Mouse (Mus musculus) cerebellum, postnatal 10 days (tissue): Measurements from ENCODE around the gene H6pd.

Experiments
- DNase-seq, 2 experiments: peaks; one replicate each; pipeline ENCODE4 v3.0.0; 2021; ENCODE audit warnings: mixed read lengths in 2 of 2

Gene H6pd

DNA sequence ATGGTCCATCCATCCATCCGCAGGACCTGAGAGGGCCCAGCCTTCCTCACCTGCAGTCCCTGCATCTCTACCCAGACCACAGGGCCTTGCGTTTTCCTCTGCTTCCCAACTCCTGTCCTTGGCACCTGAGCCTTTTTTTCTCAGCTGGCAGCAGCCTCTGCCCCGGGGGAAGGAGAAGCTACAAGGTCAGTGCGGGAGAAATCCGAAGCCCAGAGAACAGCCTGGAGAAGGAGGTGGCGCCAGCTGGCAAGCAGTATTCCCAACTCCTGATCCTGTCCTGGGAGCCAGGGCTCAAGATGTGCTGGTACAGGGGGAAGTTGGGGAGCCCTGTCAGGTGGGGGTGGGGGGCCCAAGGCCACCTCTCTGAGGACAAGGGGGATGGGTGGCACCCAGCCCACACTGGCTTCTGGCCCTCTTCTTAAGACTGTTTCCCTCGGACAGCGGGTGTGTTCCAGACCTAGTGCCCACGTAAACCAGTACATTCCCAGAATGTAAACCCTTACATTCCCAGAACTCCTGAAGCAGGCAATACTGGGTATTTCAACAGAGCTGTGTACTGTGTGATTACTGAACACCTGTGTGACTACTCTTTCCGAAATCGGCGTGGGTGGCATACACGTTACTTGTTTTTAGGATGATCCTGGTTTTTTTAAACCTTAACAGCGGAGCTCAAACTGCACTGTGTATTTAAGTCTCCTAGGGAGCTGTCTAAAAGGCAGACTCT lies 9.9 kb downstream of the H6pd start:
- DNase-seq: peak; percentile 73 to 76

DNA sequence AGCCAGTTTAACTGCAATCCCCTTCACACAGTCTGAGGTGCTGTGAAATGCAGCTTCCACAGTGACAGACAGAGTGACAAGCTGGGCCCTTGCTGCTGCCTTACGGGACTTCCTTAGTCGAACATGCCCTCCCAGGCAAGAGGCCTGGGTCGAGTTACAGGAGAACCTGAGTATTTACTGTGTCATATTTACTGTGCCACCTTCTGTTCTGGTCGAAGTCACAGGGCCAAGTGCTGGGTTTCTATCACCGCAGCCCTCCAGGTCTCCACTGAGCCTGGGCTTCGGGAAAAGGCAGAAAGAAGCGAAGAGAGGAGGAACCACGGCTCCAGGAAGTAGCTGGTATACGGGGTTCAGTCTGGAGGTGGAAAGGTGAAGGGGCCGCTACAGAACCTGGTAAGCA lies 10.8 kb downstream of the H6pd start:
- no peak for DNase-seq

DNA sequence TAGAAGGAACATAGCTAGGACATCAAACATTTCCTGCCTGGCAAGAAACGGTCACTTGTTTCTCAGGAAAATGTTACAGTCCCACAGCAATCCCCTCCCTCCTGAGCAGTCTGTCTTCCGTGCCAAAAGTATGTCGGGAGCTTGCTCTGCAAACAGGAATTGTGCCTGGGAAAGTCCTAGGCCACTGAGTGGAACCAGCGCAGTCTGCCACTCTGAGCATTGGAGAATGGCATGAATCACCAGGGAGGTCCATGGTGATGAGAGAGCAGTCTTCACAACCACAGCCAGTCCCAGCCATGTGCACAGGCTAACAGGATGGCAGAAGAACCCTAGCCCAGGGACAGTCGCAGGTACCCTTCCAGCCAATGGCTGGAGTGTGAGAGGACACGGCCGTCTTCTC lies 12.4 kb downstream of the H6pd start:
- no peak for DNase-seq

DNA sequence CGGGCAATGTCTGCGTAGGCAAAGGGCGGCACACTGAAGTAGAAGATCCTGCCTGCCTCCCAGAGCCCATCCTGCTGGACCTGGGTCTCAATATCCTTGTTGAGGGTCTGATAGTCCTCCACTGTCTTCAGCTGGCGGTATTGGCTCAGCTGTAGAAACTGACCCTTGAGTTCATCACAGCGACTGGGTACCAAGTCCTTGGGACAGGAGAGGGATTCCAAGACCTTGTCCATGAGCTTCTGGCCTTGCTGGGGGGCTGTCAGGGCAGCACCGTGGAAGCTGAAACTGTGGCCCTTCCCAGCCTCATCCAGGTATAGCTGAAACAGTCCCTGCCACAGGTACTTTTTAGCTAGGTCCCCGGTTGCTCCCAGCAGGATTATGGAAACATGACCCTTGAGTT lies 12.9 kb downstream of the H6pd start:
- DNase-seq: no peak

DNA sequence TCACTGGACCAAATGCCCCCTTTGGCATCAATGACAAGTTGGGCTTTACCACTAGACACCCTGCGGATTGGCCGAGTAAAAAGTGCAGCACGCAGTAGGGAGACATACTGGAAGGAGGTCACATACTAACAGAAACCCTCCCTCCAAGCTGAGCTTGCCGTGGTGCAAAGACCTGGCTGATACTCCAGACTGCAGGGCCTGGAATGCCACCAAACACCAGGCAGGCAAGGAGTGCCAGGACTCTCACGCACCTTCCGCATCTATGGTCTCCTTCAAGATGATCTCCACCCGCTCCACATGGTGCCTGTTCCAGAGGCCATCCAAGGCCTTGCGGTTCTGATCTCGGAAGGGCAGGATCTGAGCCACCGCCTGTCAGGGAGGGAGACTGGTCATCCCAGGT lies 14.6 kb downstream of the H6pd start:
- DNase-seq: peak; percentile 63 to 65

DNA sequence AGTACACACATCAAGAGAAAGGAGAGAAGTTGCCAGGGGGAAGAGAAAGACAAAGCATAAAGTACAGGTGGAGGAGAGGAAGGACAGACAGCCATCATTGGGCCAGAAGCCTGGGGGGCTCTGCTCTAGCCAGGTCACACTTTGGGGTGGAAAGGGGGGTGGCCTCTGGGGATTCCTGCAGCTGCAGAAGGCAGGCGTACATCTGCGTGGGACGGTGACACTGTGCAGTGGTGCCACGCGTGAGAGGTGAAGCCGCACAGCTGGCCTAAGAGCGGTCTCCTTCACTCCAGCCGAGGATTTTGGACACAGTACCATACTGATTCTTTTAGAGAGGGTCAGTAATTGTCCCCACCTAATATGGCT lies 16.2 kb downstream of the H6pd start:
- DNase-seq: peak in 1 of 2 experiments; percentile 37

- peak; percentile 61 to 69 for DNase-seq
These were observed 16.8 kb downstream of the H6pd start for GRCm38 (mm10) chr4:149991755-149992669.

DNA sequence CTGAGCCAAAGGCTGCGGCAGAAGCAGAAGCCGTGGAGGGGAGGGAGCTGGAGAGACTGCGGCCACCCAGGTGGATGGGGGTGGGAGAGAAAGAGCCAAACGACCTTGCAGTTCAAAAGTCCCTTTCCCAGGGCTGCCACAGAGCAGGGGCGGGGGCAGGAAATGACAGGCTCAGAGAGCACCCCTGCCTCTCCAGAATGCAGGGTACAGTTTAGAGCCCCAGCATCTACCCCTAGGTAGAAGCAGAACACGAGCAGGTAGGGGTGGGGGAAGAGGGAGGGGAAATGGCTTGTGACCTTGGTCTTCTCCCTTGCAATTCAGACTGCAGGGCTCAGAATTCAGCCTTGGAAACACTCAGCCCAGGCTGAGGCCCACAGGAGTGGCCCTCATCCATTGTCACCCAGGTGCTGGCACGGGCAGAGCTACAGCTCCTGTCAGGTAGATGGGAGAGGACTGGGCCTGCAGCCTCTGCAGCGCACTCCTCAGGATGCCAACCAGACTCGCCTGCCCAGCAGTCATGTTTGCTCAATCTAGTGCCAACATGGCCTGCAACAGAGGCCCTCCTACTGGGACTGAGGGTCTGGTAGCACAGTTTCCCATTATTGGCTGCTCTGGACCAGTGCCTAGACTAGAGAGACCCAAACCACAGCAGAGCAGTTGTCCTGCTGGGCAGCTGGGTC lies 17.7 kb downstream of the H6pd start:
- DNase-seq: peak; percentile 71 to 84

- DNase-seq: peak; percentile 92 to 94
These were observed 18.4 kb downstream of the H6pd start for GRCm38 (mm10) chr4:149990212-149990953.

DNA sequence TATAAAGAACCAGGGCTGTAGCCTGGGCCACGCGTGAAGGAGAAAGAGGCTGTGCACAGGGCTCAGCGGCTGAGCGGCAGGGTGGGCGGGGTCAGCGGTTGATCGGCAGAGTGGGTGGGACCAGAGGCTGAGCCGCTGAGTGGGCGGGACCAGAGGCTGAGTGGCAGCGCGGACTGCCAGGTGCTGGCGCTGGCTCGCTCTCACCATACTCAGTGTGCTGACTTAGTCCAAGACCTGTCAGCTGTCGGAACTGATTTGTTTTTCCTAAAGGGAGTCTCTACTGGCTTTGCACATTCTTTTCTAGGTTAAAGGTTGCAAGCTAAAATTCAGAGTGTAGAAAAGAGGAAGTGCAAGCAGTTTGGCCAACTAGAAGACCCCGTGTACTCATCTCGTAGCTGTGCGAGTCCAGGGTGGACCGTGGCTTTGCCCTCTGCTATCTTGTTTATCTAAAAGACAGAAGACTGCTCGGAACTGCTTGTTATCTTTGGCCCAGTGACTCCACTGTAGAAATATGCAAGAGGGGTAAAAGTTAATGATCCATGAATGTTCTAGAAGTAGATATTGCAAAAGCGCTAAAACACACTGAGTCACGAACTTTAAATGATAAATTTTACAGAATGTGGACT lies 19.8 kb downstream of the H6pd start:
- peak; percentile 98 to 99 for DNase-seq

DNA sequence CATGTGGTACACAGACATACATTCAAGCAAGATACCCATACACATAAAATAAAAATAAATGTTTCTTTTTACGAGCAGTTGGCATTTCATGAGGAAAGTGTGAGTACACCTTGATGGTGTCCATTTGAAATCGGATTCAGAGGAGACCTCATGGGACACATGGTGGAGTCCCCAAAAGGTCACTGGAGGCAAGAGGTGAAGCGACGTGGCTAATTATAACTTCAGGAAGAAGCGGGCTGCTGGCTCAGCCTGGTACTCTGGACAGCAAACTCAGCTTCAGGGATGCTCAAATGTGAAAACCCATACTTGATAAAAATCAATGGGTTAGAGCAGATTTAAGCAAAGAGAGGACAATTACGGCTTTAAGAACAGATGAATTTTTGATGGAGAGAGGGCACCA lies 20.5 kb downstream of the H6pd start:
- DNase-seq: no peak

DNA sequence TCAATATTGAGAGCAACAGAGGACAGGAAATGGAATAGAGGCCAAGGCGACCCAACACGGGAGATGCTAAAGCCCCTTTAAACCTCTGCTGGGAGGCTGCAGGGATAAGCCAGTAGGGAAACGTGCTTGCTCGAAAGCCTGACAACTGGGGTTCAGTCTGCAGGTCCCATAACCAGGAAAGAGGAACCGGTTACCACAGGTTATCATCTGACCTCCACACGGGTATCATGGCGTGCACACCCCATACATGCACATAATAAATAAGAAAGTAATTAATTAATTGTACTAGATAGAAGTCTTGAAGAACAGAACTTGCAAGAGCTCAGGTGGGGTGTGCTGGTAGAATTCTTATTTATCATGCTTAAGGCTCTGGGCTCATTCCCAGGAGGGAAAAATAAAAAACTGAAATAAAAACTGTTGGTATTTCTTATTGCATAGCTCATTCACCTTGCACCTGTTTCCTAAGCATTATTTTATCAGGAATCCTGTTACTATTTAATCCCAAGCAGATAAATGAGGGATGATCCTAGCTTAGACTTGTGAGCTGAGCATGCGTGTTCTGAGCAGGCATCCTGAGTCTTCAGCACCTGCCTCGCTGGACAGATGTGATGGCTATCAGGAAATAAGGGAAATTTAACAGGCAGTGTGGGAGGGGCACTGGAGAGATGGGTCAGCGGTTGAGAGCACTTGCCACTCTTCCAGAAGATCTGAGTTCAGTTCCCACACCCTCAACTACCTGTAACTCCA lies 22.0 kb downstream of the H6pd start:
- no peak for DNase-seq

DNA sequence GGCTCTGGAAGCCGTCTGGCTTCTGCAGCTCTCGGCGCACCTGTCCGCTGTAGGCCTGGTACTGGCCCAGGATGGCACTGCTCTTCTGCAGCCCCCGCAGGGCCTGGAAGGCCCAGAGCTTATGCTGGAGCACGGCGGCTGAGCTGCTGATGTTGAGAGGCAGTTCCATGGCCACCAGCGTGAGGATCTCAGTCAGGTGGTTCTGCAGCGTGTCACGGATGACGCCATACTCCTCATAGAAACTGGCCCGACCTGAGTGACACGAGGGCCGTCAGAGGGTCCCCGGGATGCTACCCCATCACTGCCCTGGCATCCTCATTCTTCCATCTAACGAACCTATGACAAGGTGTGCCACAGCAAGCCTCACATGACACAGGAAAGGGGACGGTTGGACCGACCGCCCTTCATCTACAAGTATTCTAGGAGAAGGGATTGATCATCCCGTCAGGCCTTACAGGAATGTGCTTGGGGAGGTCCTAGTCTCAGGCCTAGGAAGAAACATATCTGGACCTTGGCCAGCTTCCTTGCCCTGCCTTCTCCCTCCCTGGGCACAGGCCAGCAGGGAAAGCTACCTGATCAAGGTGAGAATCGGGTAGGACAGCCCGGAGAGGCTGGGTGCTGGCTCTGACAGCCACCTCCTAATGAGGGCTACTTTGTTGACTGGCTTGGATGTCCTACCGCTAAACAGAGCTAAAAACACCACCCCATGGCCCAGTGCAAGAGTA lies 24.7 kb downstream of the H6pd start:
- no peak for DNase-seq

DNA sequence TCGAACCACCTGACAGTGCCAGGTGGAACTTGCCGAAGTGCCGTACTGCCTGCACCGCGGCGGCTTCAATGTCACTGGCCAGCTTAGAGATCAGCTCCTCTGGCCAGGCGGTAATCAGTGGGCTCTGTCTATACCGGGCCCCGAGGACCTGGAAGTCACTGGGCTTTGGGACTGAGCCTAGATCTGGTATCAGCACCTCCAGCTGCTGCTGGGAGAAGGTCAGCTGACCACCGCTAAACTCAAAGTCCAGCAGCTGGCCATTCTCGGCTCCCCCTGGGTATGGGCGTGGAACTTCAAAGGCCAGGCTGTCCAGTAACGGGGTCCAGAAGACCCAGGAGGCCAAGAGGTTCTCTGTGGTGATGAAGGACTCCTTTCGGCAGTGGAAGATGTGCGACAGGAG lies 26.7 kb downstream of the H6pd start:
- DNase-seq: no peak

- DNase-seq: peak; percentile 95 to 97
These were observed 29.0 kb downstream of the H6pd start for GRCm38 (mm10) chr4:149979819-149980308.

- peak; percentile 59 to 65 for DNase-seq
These were observed 30.0 kb downstream of the H6pd start for GRCm38 (mm10) chr4:149978820-149979219.

DNA sequence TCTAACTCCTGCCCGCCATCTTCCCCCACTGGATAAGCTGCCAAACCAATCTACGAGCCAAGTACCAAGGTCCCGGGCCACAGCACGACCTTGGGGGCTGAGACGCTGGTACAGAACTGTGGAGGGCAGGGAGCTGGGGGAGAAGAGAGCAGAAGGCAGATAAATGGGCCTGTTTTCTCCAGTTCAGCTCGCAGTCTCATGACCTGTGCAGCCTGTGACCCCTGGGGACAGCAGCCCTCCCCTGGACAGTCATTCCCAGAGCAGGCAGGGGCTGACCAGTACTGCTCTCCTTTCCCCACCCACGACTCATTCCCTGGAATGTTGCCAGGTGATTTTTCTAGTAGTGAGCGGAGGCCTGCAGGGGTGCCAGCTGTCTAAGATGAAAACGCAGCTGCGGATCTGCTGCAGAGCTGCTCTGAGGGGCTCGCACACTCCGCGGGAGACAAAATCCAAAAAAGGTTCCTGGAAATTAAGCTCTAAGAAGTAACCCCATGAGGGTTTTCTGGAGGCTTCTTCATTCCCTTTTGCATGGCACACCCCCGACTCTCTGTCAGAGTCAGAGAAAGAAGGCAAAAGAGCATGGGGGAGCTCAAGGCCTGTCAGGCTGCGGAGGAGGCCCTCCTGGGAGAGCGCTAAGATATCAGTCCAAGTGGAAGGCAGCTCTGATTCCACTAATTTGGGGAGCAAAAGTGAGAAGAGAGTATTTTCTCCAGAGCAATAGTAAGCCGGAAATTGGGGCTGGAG lies 30.9 kb downstream of the H6pd start:
- DNase-seq: peak; percentile 60 to 65

GRCm38 (mm10) chr4:149977181-149977580 lies 31.6 kb downstream of the H6pd start:
- no peak for DNase-seq

- DNase-seq: no peak
These were observed 33.0 kb downstream of the H6pd start for GRCm38 (mm10) chr4:149975730-149976254.

DNA sequence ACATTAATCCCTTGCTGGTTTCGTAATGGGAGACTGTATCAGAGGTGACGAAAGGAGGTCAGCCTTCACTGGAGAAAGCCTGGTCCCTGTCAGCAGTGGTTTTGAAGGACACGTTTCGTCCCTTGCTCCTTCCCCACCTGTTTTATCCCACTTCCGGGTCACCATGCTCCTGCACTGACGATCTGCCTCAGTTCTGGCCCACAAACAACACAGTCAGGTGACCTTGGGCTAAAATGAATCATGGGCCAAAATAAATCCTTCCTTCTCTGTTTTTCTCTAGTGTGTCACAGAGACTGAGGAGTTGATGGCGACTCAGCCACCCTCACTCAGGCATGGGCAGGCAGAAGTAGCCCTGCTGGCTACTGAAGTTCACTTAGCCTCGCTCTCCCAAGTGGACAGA lies 33.5 kb downstream of the H6pd start:
- DNase-seq: no peak
